Mouse (Mus musculus) embryonic facial prominence, embryonic 11.5 days (tissue): Measurements from ENCODE around the gene Ptpn13. TPM values are rescaled to one million over a fixed set of nuclear protein-coding genes. Genes with fewer than 3 reads are reported as not detected.

Source experiments
- ATAC-seq: fragments of 200-750 bp; cut with Nextera tagmentation; replicated peaks from 2 replicates; pipeline ENCODE4 v1.8.0; 2017; ENCODE audit warnings: low read depth; ENCODE audit not compliant: insufficient number of reproducible peaks, low FRiP score, low TSS enrichment
- DNase-seq: peaks from one replicate; pipeline ENCODE4 v3.0.0-alpha.2; 2015; ENCODE audit warnings: low spot score
- H3K27ac ChIP-seq: fragments of 300-500 bp; sonication (generic); replicated peaks from 2 replicates; pipeline ENCODE4 v1.5.1; 2014; ENCODE audit warnings: mild to moderate bottlenecking, low read depth, low read length, control low read depth
- H3K27me3 ChIP-seq: fragments of 300-500 bp; sonication (generic); 2 replicates; pipeline ENCODE4 v1.6.1; 2014; ENCODE audit warnings: mild to moderate bottlenecking, low read length, moderate library complexity, mixed read lengths; ENCODE audit not compliant: control insufficient read depth, insufficient read depth
- H3K36me3 ChIP-seq: fragments of 300-500 bp; sonication (generic); replicated peaks from 2 replicates; pipeline ENCODE4 v1.6.1; 2014; ENCODE audit warnings: low read depth, mild to moderate bottlenecking, low read length, moderate library complexity, mixed read lengths; ENCODE audit not compliant: control insufficient read depth, insufficient read depth
- H3K4me1 ChIP-seq: fragments of 300-500 bp; sonication (generic); 2 replicates; pipeline ENCODE4 v1.6.1; 2014; ENCODE audit warnings: low read length, mixed read lengths; ENCODE audit not compliant: control insufficient read depth, insufficient read depth
- H3K4me2 ChIP-seq: fragments of 300-500 bp; sonication (generic); 2 replicates; pipeline ENCODE4 v1.6.1; 2014; ENCODE audit warnings: low read depth, mild to moderate bottlenecking, control low read depth, low read length, moderate library complexity
- H3K4me3 ChIP-seq: fragments of 300-500 bp; sonication (generic); 2 replicates; pipeline ENCODE4 v1.5.1; 2014; ENCODE audit warnings: low read depth, low read length, control low read depth
- H3K9ac ChIP-seq: fragments of 300-500 bp; sonication (generic); replicated peaks from 2 replicates; pipeline ENCODE4 v1.6.1; 2014; ENCODE audit warnings: mild to moderate bottlenecking, control low read depth, low read length
- H3K9me3 ChIP-seq: fragments of 300-500 bp; sonication (generic); replicated peaks from 2 replicates; pipeline ENCODE4 v1.6.1; 2016; ENCODE audit warnings: mild to moderate bottlenecking, low read length, inconsistent platforms, mixed read lengths; ENCODE audit not compliant: control insufficient read depth
- WGBS: fragments of 180-500 bp; shearing (Covaris S2); extraction: QIAGEN DNeasy Blood & Tissue Kit; methylation state at CpG from one replicate; pipeline ENCODE4 v1.1.7; 2014; 5-methylcytosine and 5-hydroxymethylcytosine counted together
- polyA plus RNA-seq: library from polyadenylated mRNA; unstranded; fragments of >200 nt; fragmentation: Nextera tagmentation; extraction: Ambion mirVana; gene quantifications from 2 replicates; pipeline ENCODE4 v1.2.1, GENCODE M21; 2014

Ptpn13 gene
- polyA plus RNA-seq, 1 experiment from 2014 or later = 15.3 TPM

- no peaks in the 10 kb centered on the region for H3K36me3 ChIP-seq
- H3K27ac ChIP-seq = no peak overlapping the region
- H3K4me1 ChIP-seq = no peaks in the 10 kb centered on the region
- whole genome bisulfite sequencing = 93% methylated on average over 11 of the region's 11 CpGs
- H3K9ac ChIP-seq = no peak overlapping the region
- no peak overlapping the region for H3K4me3 ChIP-seq
- no peak overlapping the region for H3K4me2 ChIP-seq
- H3K27me3 ChIP-seq = no peaks in the 10 kb centered on the region
- no peaks in the 10 kb centered on the region for H3K9me3 ChIP-seq
- ATAC-seq (no peak), DNase-seq (no peak)
Measured at GRCm38 (mm10) chr5:103440418-103441276, 15.7 kb downstream of the Ptpn13 start.

- WGBS = 31% methylated on average over 4 of the region's 4 CpGs
- Histone ChIP-seq H3K4me1 (no peaks in the 10 kb centered on the region), H3K9me3 (no peaks in the 10 kb centered on the region), H3K36me3 (no peaks in the 10 kb centered on the region), H3K27me3 (no peaks in the 10 kb centered on the region), H3K4me2 (no peak overlapping the region), H3K27ac (no peak overlapping the region), H3K9ac (no peak overlapping the region), H3K4me3 (no peak overlapping the region)
- DNase-seq (no peak), ATAC-seq (no peak)
Measured at GRCm38 (mm10) chr5:103441706-103442105, 16.7 kb downstream of the Ptpn13 start.

GRCm38 (mm10) chr5:103442269-103442688, 17.3 kb downstream of the Ptpn13 start:
- no peaks in the 10 kb centered on the region for H3K36me3 ChIP-seq
- H3K27me3 ChIP-seq = no peaks in the 10 kb centered on the region
- H3K4me1 ChIP-seq = no peaks in the 10 kb centered on the region
- no peaks in the 10 kb centered on the region for H3K9me3 ChIP-seq
- no peak overlapping the region for H3K4me2 ChIP-seq
- ATAC-seq = no peak
- 72% methylated on average over 4 of the region's 4 CpGs for WGBS
- no peak for DNase-seq
- H3K9ac ChIP-seq = no peak overlapping the region
- H3K27ac ChIP-seq = no peak overlapping the region
- no peak overlapping the region for H3K4me3 ChIP-seq

GRCm38 (mm10) chr5:103442921-103443320, 17.9 kb downstream of the Ptpn13 start:
- WGBS = 72% methylated on average over 7 of the region's 7 CpGs
- Histone ChIP-seq H3K36me3 (no peaks in the 10 kb centered on the region), H3K27ac (no peak overlapping the region), H3K27me3 (no peaks in the 10 kb centered on the region), H3K4me1 (no peaks in the 10 kb centered on the region), H3K9ac (no peak overlapping the region), H3K4me2 (no peak overlapping the region), H3K9me3 (no peaks in the 10 kb centered on the region), H3K4me3 (no peak overlapping the region)
- ATAC-seq (no peak), DNase-seq (no peak)

GRCm38 (mm10) chr5:103445383-103445782, 20.4 kb downstream of the Ptpn13 start:
- H3K9ac ChIP-seq = no peak overlapping the region
- no peak overlapping the region for H3K4me2 ChIP-seq
- H3K27me3 ChIP-seq = no peaks in the 10 kb centered on the region
- ATAC-seq = no peak
- 86% methylated on average over 7 of the region's 7 CpGs for WGBS
- H3K36me3 ChIP-seq = no peaks in the 10 kb centered on the region
- no peaks in the 10 kb centered on the region for H3K4me1 ChIP-seq
- H3K9me3 ChIP-seq = no peaks in the 10 kb centered on the region
- no peak overlapping the region for H3K27ac ChIP-seq
- no peak for DNase-seq
- no peak overlapping the region for H3K4me3 ChIP-seq

- Histone ChIP-seq H3K4me2 (no peak overlapping the region), H3K4me1 (no peaks in the 10 kb centered on the region), H3K4me3 (no peak overlapping the region), H3K36me3 (no peaks in the 10 kb centered on the region), H3K9me3 (no peaks in the 10 kb centered on the region), H3K9ac (no peak overlapping the region), H3K27ac (no peak overlapping the region), H3K27me3 (no peaks in the 10 kb centered on the region)
- DNase-seq (no peak), ATAC-seq (no peak)
- 47% methylated on average over 17 of the region's 17 CpGs for WGBS
Measured at GRCm38 (mm10) chr5:103447806-103448416, 22.9 kb downstream of the Ptpn13 start.

GRCm38 (mm10) chr5:103448470-103448869, 23.5 kb downstream of the Ptpn13 start:
- no peaks in the 10 kb centered on the region for H3K4me1 ChIP-seq
- H3K9me3 ChIP-seq = no peaks in the 10 kb centered on the region
- H3K36me3 ChIP-seq = no peaks in the 10 kb centered on the region
- no peak overlapping the region for H3K9ac ChIP-seq
- WGBS = 5% methylated on average over 1 of the region's 1 CpGs
- H3K4me3 ChIP-seq = no peak overlapping the region
- no peak overlapping the region for H3K4me2 ChIP-seq
- no peak overlapping the region for H3K27ac ChIP-seq
- ATAC-seq (no peak), DNase-seq (no peak)
- no peaks in the 10 kb centered on the region for H3K27me3 ChIP-seq

GRCm38 (mm10) chr5:103450663-103451062, 25.7 kb downstream of the Ptpn13 start:
- WGBS = 88% methylated on average over 1 of the region's 1 CpGs
- H3K27me3 ChIP-seq = no peaks in the 10 kb centered on the region
- H3K9me3 ChIP-seq = no peaks in the 10 kb centered on the region
- H3K9ac ChIP-seq = no peak overlapping the region
- H3K4me1 ChIP-seq = no peaks in the 10 kb centered on the region
- H3K27ac ChIP-seq = no peak overlapping the region
- no peaks in the 10 kb centered on the region for H3K36me3 ChIP-seq
- no peak for DNase-seq
- no peak overlapping the region for H3K4me2 ChIP-seq
- no peak for ATAC-seq
- no peak overlapping the region for H3K4me3 ChIP-seq
